Mouse (Mus musculus): ENCODE measurements around the gene Poln. TPM values are rescaled to one million over a fixed set of nuclear protein-coding genes. Genes with fewer than 3 reads are reported as not detected.
A peak's percentile ranks its signal among the peaks of the same experiment; 100 is the strongest.

Poln gene
- 0.64 and 1.2 TPM in 2 replicates for polyA plus RNA-seq (2016; fragmentation: Nextera tagmentation; extraction: Ambion mirVana)

GRCm38 (mm10) chr5:34168950-34169891, at the start of gene Poln, which contains the start of gene Haus3:
Poln (minus strand) TSS chr5:34169448.
Haus3 (minus strand) TSS chr5:34169527.
- Histone ChIP-seq H3K27me3 (no peaks in the 10 kb centered on the region), H3K36me3 (peaks cover 15% of the 10 kb centered on the region), H3K4me1 (peaks cover 17% of the 10 kb centered on the region; the same call in 1 of the 2 replicates), H3K9ac (peak within 1 kb of the TSS; percentile 84), H3K4me3 (peak within 1 kb of the TSS; percentile 74), H3K27ac (peak within 1 kb of the TSS; percentile 87), H3K4me2 (replicated peaks) (peak within 1 kb of the TSS; percentile 60), H3K9me3 (no peaks in the 10 kb centered on the region)
- WGBS = under 1% methylated on average over 57 of the region's 57 CpGs
- ATAC-seq (ENCODE audit: insufficient number of reproducible peaks, insufficient read depth, low FRiP score, low TSS enrichment) = peak; percentile 99

GRCm38 (mm10) chr5:34218672-34219071, 49.4 kb upstream of the Poln start:
- no peaks in the 10 kb centered on the region for H3K9me3 ChIP-seq
- H3K9ac ChIP-seq = no peak overlapping the region
- ATAC-seq (ENCODE audit: insufficient number of reproducible peaks, insufficient read depth, low FRiP score, low TSS enrichment) = no peak
- no peak overlapping the region for H3K4me2 ChIP-seq (replicated peaks)
- H3K27ac ChIP-seq = no peak overlapping the region
- H3K27me3 ChIP-seq = no peaks in the 10 kb centered on the region
- WGBS = 66% methylated on average over 5 of the region's 5 CpGs
- H3K4me1 ChIP-seq = no peaks in the 10 kb centered on the region
- H3K4me3 ChIP-seq = no peak overlapping the region
- no peaks in the 10 kb centered on the region for H3K36me3 ChIP-seq

GRCm38 (mm10) chr5:34217756-34218155, 48.5 kb upstream of the Poln start:
- Histone ChIP-seq H3K4me2 (replicated peaks) (no peak overlapping the region), H3K27ac (no peak overlapping the region), H3K4me1 (no peaks in the 10 kb centered on the region), H3K36me3 (no peaks in the 10 kb centered on the region), H3K4me3 (no peak overlapping the region), H3K9ac (no peak overlapping the region), H3K27me3 (no peaks in the 10 kb centered on the region), H3K9me3 (no peaks in the 10 kb centered on the region)
- ATAC-seq (ENCODE audit: insufficient number of reproducible peaks, insufficient read depth, low FRiP score, low TSS enrichment) = no peak
- 60% methylated on average over 9 of the region's 9 CpGs for WGBS

- H3K27ac ChIP-seq = no peak overlapping the region
- 78% methylated on average over 7 of the region's 7 CpGs for WGBS
These were observed 46.8 kb upstream of the Poln start for GRCm38 (mm10) chr5:34216025-34216424.

GRCm38 (mm10) chr5:34213659-34214058, 44.4 kb upstream of the Poln start:
- no peaks in the 10 kb centered on the region for H3K9me3 ChIP-seq
- no peaks in the 10 kb centered on the region for H3K27me3 ChIP-seq
- WGBS = 72% methylated on average over 8 of the region's 8 CpGs
- no peak overlapping the region for H3K9ac ChIP-seq
- no peak overlapping the region for H3K4me2 ChIP-seq (replicated peaks)
- no peak overlapping the region for H3K4me3 ChIP-seq
- no peaks in the 10 kb centered on the region for H3K4me1 ChIP-seq
- H3K36me3 ChIP-seq = no peaks in the 10 kb centered on the region
- H3K27ac ChIP-seq = no peak overlapping the region
- no peak for ATAC-seq (ENCODE audit: insufficient number of reproducible peaks, insufficient read depth, low FRiP score, low TSS enrichment)

More at GRCm38 (mm10) chr5:34216025-34216424, 46.8 kb upstream of the Poln start:
- H3K9ac ChIP-seq = no peak overlapping the region
- H3K4me3 ChIP-seq = no peak overlapping the region
- H3K9me3 ChIP-seq = no peaks in the 10 kb centered on the region
- no peak for ATAC-seq (ENCODE audit: insufficient number of reproducible peaks, insufficient read depth, low FRiP score, low TSS enrichment)
- no peaks in the 10 kb centered on the region for H3K27me3 ChIP-seq
- no peaks in the 10 kb centered on the region for H3K4me1 ChIP-seq
- H3K4me2 ChIP-seq (replicated peaks) = no peak overlapping the region
- no peaks in the 10 kb centered on the region for H3K36me3 ChIP-seq

GRCm38 (mm10) chr5:34210279-34210678, 41.0 kb upstream of the Poln start:
- Histone ChIP-seq H3K4me1 (0 out of 2 replicates have a peak, but pooled peaks cover 5% of the 10 kb centered on the region), H3K27me3 (no peaks in the 10 kb centered on the region), H3K9ac (no peak overlapping the region), H3K27ac (no peak overlapping the region), H3K36me3 (no peaks in the 10 kb centered on the region), H3K9me3 (no peaks in the 10 kb centered on the region), H3K4me3 (no peak overlapping the region), H3K4me2 (replicated peaks) (no peak overlapping the region)
- WGBS = 6% methylated on average over 1 of the region's 1 CpGs
- peak; percentile 84; the same call in 1 of the 2 replicates for ATAC-seq (ENCODE audit: insufficient number of reproducible peaks, insufficient read depth, low FRiP score, low TSS enrichment)

GRCm38 (mm10) chr5:34207503-34207902, 38.3 kb upstream of the Poln start:
- Histone ChIP-seq H3K4me3 (no peak overlapping the region), H3K27ac (no peak overlapping the region), H3K9me3 (no peaks in the 10 kb centered on the region), H3K9ac (no peak overlapping the region), H3K4me1 (0 out of 2 replicates have a peak, but pooled peaks cover 5% of the 10 kb centered on the region), H3K4me2 (replicated peaks) (no peak overlapping the region), H3K36me3 (no peaks in the 10 kb centered on the region), H3K27me3 (no peaks in the 10 kb centered on the region)
- 48% methylated on average over 3 of the region's 3 CpGs for WGBS
- no peak for ATAC-seq (ENCODE audit: insufficient number of reproducible peaks, insufficient read depth, low FRiP score, low TSS enrichment)

GRCm38 (mm10) chr5:34205788-34206187, 36.5 kb upstream of the Poln start:
- H3K4me2 ChIP-seq (replicated peaks) = no peak overlapping the region
- H3K9me3 ChIP-seq = no peaks in the 10 kb centered on the region
- no peak for ATAC-seq (ENCODE audit: insufficient number of reproducible peaks, insufficient read depth, low FRiP score, low TSS enrichment)
- H3K4me1 ChIP-seq = 0 out of 2 replicates have a peak, but pooled peaks cover 5% of the 10 kb centered on the region
- no peak overlapping the region for H3K4me3 ChIP-seq
- H3K27me3 ChIP-seq = no peaks in the 10 kb centered on the region
- WGBS = 71% methylated on average over 2 of the region's 2 CpGs
- H3K36me3 ChIP-seq = no peaks in the 10 kb centered on the region
- no peak overlapping the region for H3K9ac ChIP-seq
- no peak overlapping the region for H3K27ac ChIP-seq

- no peak for ATAC-seq (ENCODE audit: insufficient number of reproducible peaks, insufficient read depth, low FRiP score, low TSS enrichment)
- Histone ChIP-seq H3K4me1 (0 out of 2 replicates have a peak, but pooled peaks cover 5% of the 10 kb centered on the region), H3K4me2 (replicated peaks) (no peak overlapping the region), H3K9me3 (no peaks in the 10 kb centered on the region), H3K36me3 (no peaks in the 10 kb centered on the region), H3K9ac (no peak overlapping the region), H3K27me3 (no peaks in the 10 kb centered on the region), H3K27ac (no peak overlapping the region), H3K4me3 (no peak overlapping the region)
- 78% methylated on average over 2 of the region's 2 CpGs for WGBS
These were observed 35.7 kb upstream of the Poln start for GRCm38 (mm10) chr5:34204911-34205310.

GRCm38 (mm10) chr5:34202006-34202405, 32.8 kb upstream of the Poln start:
- H3K36me3 ChIP-seq = no peaks in the 10 kb centered on the region
- H3K4me1 ChIP-seq = 0 out of 2 replicates have a peak, but pooled peaks cover 3% of the 10 kb centered on the region
- H3K27ac ChIP-seq = no peak overlapping the region
- H3K9me3 ChIP-seq = no peaks in the 10 kb centered on the region
- 90% methylated on average over 4 of the region's 4 CpGs for WGBS
- H3K9ac ChIP-seq = no peak overlapping the region
- no peaks in the 10 kb centered on the region for H3K27me3 ChIP-seq
- ATAC-seq (ENCODE audit: insufficient number of reproducible peaks, insufficient read depth, low FRiP score, low TSS enrichment) = no peak
- no peak overlapping the region for H3K4me2 ChIP-seq (replicated peaks)
- H3K4me3 ChIP-seq = no peak overlapping the region

- ATAC-seq (ENCODE audit: insufficient number of reproducible peaks, insufficient read depth, low FRiP score, low TSS enrichment) = no peak
- no peak overlapping the region for H3K9ac ChIP-seq
- WGBS = 58% methylated on average over 2 of the region's 2 CpGs
- no peaks in the 10 kb centered on the region for H3K9me3 ChIP-seq
- no peaks in the 10 kb centered on the region for H3K27me3 ChIP-seq
- H3K27ac ChIP-seq = no peak overlapping the region
- no peak overlapping the region for H3K4me3 ChIP-seq
- H3K4me1 ChIP-seq = no peaks in the 10 kb centered on the region
- no peaks in the 10 kb centered on the region for H3K36me3 ChIP-seq
- no peak overlapping the region for H3K4me2 ChIP-seq (replicated peaks)
These were observed 32.1 kb upstream of the Poln start for GRCm38 (mm10) chr5:34201396-34201795.

- ATAC-seq (ENCODE audit: insufficient number of reproducible peaks, insufficient read depth, low FRiP score, low TSS enrichment) = no peak
- no peak overlapping the region for H3K27ac ChIP-seq
- WGBS = 84% methylated on average over 6 of the region's 6 CpGs
- no peaks in the 10 kb centered on the region for H3K27me3 ChIP-seq
- H3K4me3 ChIP-seq = no peak overlapping the region
- H3K4me1 ChIP-seq = no peaks in the 10 kb centered on the region
- no peak overlapping the region for H3K4me2 ChIP-seq (replicated peaks)
- no peaks in the 10 kb centered on the region for H3K36me3 ChIP-seq
- H3K9ac ChIP-seq = no peak overlapping the region
- no peaks in the 10 kb centered on the region for H3K9me3 ChIP-seq
These were observed 29.4 kb upstream of the Poln start for GRCm38 (mm10) chr5:34198615-34199014.

All from embryonic facial prominence, embryonic 12.5 days (tissue).